Mouse (Mus musculus) hindbrain, embryonic 10.5 days (tissue): ENCODE results near the gene Gal3st4. TPM values are rescaled to one million over a fixed set of nuclear protein-coding genes. Genes with fewer than 3 reads are reported as not detected.

Experiments used
- DNase-seq: peaks from one replicate; pipeline ENCODE4 v3.0.0-alpha.2; 2017; ENCODE audit warnings: low spot score
- H3K27ac ChIP-seq: fragments of 300-500 bp; sonication (generic); 2 replicates; pipeline ENCODE4 v1.5.1; 2016; ENCODE audit warnings: mild to moderate bottlenecking, moderate library complexity
- H3K27me3 ChIP-seq: fragments of 300-500 bp; sonication (generic); 2 replicates; pipeline ENCODE4 v1.6.1; 2016; ENCODE audit warnings: mild to moderate bottlenecking; ENCODE audit not compliant: poor library complexity, insufficient read depth, severe bottlenecking
- H3K36me3 ChIP-seq: fragments of 300-500 bp; sonication (generic); 2 replicates; pipeline ENCODE4 v1.6.1; 2016; ENCODE audit warnings: mild to moderate bottlenecking, moderate library complexity
- H3K4me1 ChIP-seq: fragments of 300-500 bp; sonication (generic); replicated peaks from 2 replicates; pipeline ENCODE4 v1.6.1; 2016; ENCODE audit warnings: mild to moderate bottlenecking
- H3K4me3 ChIP-seq: fragments of 300-500 bp; sonication (generic); 2 replicates; pipeline ENCODE4 v1.5.1; 2016; ENCODE audit warnings: mild to moderate bottlenecking, moderate library complexity
- H3K9me3 ChIP-seq: fragments of 300-500 bp; sonication (generic); 2 replicates; pipeline ENCODE4 v1.6.1; 2016; ENCODE audit warnings: mild to moderate bottlenecking, moderate library complexity
- WGBS: fragments of 180-500 bp; shearing (Covaris S2); methylation state at CpG from one replicate; pipeline ENCODE4 v1.1.7; 2016; 5-methylcytosine and 5-hydroxymethylcytosine counted together
- polyA plus RNA-seq: library from polyadenylated mRNA; unstranded; fragments of >200 nt; fragmentation: Nextera tagmentation; extraction: Ambion mirVana; gene quantifications from 2 replicates; pipeline ENCODE4 v1.2.1, GENCODE M21; 2016

Gal3st4 gene
- polyA plus RNA-seq, result 7.9 and 8.5 TPM in 2 replicates

DNA sequence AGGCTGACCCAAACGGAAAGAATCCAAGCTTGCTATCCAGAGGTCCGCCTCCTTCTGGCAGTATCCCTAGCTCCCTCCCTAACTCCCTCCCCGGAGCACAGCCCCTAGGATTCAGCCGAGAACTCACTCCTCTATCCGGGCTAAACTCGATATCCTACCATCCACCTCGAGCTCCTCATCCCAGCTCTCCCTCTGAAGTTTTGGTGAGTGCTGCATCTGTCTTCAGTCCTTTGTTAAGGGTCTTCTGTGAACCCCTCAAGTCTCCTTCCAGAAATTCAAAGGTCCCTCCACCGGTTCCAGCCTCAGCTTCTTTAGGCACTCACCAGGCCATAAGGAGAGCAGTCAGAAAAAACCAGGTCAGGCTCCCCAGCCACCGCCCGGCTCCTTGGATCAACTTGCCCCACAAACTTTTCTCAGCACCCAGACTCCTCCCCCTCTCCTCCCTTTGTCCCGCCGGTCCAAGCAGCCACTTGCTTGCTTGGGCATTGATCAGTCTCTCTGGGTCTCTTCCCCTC is at the start of gene Gal3st4:
Gene Gal3st4 (minus strand): TSS at position 432 of the 515 bp plus-strand sequence.
- 2% methylated on average over 12 of the region's 12 CpGs for WGBS
- Histone ChIP-seq H3K9me3 (no peaks in the 10 kb centered on the region), H3K27me3 (0 out of 2 replicates have a peak, but pooled peaks cover 5% of the 10 kb centered on the region), H3K27ac (peak within 1 kb of the TSS; percentile 90), H3K4me1 (peaks cover 71% of the 10 kb centered on the region), H3K4me3 (peak within 1 kb of the TSS; percentile 47), H3K36me3 (peaks cover 41% of the 10 kb centered on the region)
- peak; percentile 71 for DNase-seq

DNA sequence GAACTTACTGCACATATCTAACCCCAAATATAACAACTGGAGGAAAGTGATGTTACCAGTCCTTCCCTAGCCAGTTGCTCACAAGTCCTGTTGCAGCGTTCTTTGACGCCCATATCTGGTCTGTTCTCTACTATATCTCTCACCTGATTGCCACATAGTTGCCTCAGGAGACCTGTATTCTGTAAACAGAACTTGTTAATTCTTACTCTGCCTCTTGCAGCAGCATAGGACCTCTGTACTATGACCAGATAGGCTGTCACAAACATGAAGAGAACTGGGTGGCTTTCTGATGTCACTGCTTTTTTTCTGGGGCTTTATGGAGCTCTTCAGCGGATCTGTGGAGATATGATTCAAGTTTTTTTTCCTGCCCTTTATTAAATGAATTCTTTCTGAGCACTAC is 40.2 kb upstream of the Gal3st4 start:
- 88% methylated on average over 3 of the region's 3 CpGs for WGBS
- H3K4me3 ChIP-seq, result no peak overlapping the region

DNA sequence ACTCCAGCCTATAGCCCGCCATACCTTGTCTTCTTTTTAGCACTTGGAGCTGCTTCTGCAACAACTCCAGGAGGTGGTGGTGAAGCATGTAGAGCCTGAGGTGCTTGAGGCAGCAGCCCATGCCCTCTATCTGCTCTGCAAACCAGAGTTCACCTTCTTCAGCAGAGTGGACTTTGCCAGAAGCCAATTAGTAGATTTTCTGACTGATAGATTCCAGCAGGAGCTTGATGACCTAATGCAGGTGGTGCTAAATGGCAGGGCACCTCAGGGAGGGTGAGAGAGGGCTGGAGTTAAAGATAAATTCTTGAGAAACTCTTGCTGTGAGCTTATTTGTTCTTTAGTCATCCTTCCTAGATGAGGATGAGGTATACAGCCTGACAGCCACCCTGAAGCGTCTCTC is 27.0 kb upstream of the Gal3st4 start:
- Histone ChIP-seq H3K4me3 (no peak overlapping the region), H3K9me3 (no peaks in the 10 kb centered on the region), H3K4me1 (no peaks in the 10 kb centered on the region), H3K27me3 (no peaks in the 10 kb centered on the region), H3K27ac (no peak overlapping the region), H3K36me3 (no peaks in the 10 kb centered on the region)
- 87% methylated on average over 2 of the region's 2 CpGs for WGBS
- DNase-seq, result no peak

More for the DNA sequence above, 40.2 kb upstream of the Gal3st4 start:
- no peak overlapping the region for H3K27ac ChIP-seq
- H3K36me3 ChIP-seq, result no peaks in the 10 kb centered on the region
- no peaks in the 10 kb centered on the region for H3K4me1 ChIP-seq
- H3K9me3 ChIP-seq, result 0 out of 2 replicates have a peak, but pooled peaks cover under 1% of the 10 kb centered on the region
- H3K27me3 ChIP-seq, result no peaks in the 10 kb centered on the region
- no peak for DNase-seq

DNA sequence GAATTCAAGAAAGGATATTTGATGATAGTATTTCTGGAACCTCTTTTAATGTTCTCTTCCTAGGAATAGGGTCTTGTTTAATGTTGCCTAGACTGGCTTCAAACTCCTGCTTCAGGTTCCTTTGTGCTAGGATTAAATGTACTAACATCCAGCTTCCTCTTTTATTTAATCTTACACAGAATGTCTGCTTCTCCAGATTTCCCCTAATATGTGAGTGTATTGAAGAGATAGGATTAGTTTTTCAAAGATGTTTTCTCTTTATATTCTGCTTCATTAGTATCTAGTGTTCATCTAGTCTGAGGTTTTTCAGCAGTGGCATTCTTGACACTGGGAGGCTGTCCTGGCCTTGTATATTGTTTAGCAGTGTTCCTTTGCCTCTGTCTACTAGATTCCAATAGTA is 21.5 kb upstream of the Gal3st4 start:
- no peaks in the 10 kb centered on the region for H3K36me3 ChIP-seq
- H3K9me3 ChIP-seq, result no peaks in the 10 kb centered on the region
- no peak overlapping the region for H3K27ac ChIP-seq
- H3K27me3 ChIP-seq, result no peaks in the 10 kb centered on the region
- no peak for DNase-seq
- no peaks in the 10 kb centered on the region for H3K4me1 ChIP-seq
- H3K4me3 ChIP-seq, result no peak overlapping the region

DNA sequence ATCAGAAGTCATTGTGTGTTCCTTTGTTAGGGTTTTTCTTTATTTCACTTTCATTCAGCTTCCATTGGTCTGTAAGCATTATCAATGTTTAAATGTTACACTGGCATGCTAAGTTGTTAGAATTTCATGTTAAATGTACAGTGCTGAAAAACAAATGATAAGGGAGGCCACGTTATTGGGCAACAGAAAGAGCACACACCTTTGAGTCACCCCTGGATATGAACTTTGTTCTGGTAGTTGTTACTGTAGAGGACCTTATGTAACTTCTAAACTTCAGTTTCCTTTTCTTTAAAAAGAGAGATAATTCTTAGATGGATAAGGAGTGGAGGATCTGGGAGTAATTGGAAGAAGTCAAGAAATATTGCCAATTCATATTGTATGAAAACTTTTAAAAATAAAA is 19.0 kb upstream of the Gal3st4 start:
- Histone ChIP-seq H3K27ac (no peak overlapping the region), H3K27me3 (no peaks in the 10 kb centered on the region), H3K4me3 (no peak overlapping the region), H3K36me3 (no peaks in the 10 kb centered on the region), H3K9me3 (no peaks in the 10 kb centered on the region), H3K4me1 (no peaks in the 10 kb centered on the region)
- no peak for DNase-seq
- 82% methylated on average over 1 of the region's 1 CpGs for WGBS

DNA sequence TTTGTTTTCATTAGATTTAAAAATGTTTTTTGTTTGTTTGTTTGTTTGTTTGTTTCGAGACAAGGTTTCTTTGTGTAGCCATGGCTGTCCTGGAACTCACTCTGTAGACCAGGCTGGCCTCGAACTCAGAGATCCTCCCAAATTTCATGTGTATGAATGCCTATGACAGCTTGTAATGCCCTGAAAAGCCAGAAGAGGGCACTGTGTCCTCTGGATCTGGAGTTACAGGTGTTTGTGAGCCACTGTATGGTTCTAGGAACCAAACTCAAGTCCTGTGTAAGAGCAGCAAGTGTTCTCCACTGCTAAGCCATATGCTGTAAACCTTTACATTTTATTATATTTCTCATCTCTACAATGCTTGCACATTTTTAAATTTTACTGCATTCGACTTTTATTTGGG is 15.2 kb upstream of the Gal3st4 start:
- no peaks in the 10 kb centered on the region for H3K36me3 ChIP-seq
- H3K9me3 ChIP-seq, result no peaks in the 10 kb centered on the region
- H3K4me3 ChIP-seq, result no peak overlapping the region
- no peaks in the 10 kb centered on the region for H3K27me3 ChIP-seq
- H3K27ac ChIP-seq, result no peak overlapping the region
- H3K4me1 ChIP-seq, result no peaks in the 10 kb centered on the region
- 83% methylated on average over 3 of the region's 3 CpGs for WGBS
- DNase-seq, result no peak

DNA sequence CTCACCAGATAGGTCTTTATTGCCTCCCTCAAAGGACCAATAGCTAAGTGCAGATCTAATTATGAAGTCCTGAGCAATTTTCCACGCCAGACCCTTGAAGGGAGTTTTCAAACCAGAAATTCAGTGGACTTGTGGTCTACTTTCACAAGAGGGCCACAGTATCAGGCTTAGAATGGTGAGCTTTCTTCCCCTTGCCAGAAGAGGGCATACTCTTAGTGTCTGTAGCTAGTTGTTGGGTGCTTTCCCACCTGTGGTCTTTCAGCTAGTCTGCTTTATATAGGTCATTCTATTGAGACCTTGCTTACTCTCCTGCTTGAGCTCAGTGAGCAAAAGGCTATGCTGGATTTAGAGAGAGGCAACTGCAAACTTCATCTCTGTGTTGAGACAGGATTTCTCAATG is 10.9 kb upstream of the Gal3st4 start:
- Histone ChIP-seq H3K36me3 (peaks cover 2% of the 10 kb centered on the region; the same call in 1 of the 2 replicates), H3K9me3 (peaks cover 5% of the 10 kb centered on the region), H3K4me3 (no peak overlapping the region), H3K27me3 (peaks cover 14% of the 10 kb centered on the region), H3K27ac (no peak overlapping the region), H3K4me1 (peaks cover 8% of the 10 kb centered on the region)
- no peak for DNase-seq
- WGBS, result 51% methylated on average over 1 of the region's 1 CpGs

DNA sequence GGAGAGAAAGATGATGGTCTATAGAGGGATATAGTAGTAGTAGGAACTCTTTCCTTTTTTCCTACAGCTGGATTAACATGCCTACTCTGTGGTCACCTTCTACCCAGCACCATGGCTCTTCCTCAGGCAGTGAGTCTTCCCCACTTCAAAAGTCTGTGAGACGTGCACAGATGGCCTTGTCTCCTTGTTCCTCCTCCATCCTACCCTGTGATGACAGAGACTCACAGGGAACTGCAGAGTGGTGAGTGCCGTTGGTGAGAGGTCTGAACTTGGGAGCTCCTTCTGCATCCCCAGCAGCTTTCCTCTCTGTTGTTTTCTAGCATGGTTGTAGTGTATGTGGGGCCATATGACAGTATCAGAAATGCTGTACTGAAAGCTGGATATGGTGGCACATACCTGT is 9.2 kb upstream of the Gal3st4 start:
- Histone ChIP-seq H3K4me1 (peaks cover 25% of the 10 kb centered on the region), H3K4me3 (no peak overlapping the region), H3K27ac (no peak overlapping the region), H3K9me3 (peaks cover 5% of the 10 kb centered on the region), H3K27me3 (peaks cover 14% of the 10 kb centered on the region), H3K36me3 (peaks cover 19% of the 10 kb centered on the region)
- DNase-seq, result no peak
- 92% methylated on average over 2 of the region's 2 CpGs for WGBS

DNA sequence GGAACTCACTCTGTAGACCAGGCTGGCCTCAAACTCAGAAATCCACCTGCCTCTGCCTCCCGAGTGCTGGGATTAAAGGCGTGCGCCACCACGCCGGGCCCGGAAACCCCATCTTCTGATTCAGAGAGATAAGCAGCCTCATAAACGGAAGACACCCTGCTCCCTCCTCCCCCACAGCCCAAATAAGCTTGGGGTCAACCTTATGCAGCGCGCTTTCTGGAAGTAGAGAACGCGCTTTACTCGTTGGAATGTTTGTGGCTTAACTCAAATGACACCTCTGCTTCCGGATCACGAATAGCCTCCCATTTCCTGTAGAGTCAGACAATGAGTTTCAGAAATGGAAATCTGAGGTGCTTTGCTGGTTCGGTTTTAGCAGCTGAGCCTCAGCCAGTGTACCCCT is 8.2 kb upstream of the Gal3st4 start:
- no peak overlapping the region for H3K27ac ChIP-seq
- 92% methylated on average over 15 of the region's 15 CpGs for WGBS
- H3K36me3 ChIP-seq, result peaks cover 29% of the 10 kb centered on the region
- no peak for DNase-seq
- peaks cover 5% of the 10 kb centered on the region for H3K9me3 ChIP-seq
- H3K4me3 ChIP-seq, result no peak overlapping the region
- H3K4me1 ChIP-seq, result peaks cover 35% of the 10 kb centered on the region
- H3K27me3 ChIP-seq, result peaks cover 14% of the 10 kb centered on the region

DNA sequence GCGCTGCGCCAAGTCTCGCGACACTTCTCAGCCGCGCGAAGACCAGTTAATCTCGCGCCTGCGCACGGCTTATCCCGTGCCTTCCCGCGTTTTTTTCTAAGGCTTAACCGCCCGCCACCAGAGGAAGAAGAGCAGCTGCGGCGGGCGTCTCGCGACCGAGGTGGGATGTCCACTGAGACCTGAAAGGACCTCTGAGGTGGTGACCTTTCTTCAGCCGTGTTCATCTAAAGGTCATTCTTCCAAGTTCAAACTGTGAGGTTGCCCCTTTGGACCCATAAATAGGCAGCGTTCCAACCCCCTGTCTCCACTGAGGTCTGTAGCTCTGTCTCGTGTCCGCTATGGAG is 7.8 kb upstream of the Gal3st4 start:
- H3K27me3 ChIP-seq, result peaks cover 14% of the 10 kb centered on the region
- DNase-seq, result no peak
- peaks cover 33% of the 10 kb centered on the region for H3K36me3 ChIP-seq
- H3K27ac ChIP-seq, result peak overlapping the region; percentile 64; the same call in 1 of the 2 replicates
- H3K4me1 ChIP-seq, result peaks cover 39% of the 10 kb centered on the region
- peak overlapping the region; percentile 84 for H3K4me3 ChIP-seq
- WGBS, result 24% methylated on average over 26 of the region's 26 CpGs
- H3K9me3 ChIP-seq, result peaks cover 5% of the 10 kb centered on the region

DNA sequence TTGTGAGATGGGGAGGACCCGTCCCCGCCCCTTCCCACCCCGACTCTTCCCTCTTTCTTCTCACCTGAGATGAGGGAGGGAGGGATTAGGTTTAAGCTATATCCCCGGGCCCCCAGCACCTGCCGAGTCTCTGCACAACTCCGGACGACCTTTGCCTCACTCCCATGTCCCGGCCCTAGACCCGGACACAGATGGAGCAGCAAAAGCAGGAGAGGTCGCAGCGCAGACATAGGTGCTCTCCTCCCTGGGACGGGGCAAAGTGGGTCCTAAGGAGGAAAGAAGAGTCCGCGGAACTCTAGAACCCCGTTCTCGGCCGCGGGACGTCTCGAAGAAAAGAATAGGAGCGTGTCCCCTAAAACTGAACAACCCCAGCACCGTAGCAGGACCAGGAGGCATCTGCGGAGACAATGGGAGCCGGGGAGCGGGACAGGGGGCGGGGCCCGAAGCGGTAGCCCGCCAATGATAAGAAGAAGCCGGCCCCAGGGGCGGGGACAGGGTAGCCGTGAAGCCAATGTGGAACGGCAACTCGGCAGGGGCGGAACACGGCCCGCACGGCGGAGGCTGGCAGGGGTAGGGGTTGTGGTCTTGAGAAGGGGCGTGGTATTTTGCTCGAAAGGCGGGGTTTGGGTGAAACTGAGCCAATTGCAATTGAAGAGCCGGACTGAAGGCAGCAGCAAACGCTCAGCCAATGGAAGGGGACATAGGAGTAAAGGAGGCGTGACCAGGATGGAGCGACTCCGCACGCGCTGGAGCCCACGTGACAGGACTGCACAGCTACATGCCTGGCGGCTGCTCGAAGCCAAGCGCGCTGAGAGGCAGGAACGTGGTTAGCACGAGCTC is 7.2 kb upstream of the Gal3st4 start, which contains the start of the genes Gm43720, Gpc2 and Stag3:
Gene Gm43720 (minus strand): TSS at position 374 of the 840 bp plus-strand sequence.
Gene Gpc2 (minus strand): TSS at position 421 of the 840 bp plus-strand sequence.
Gene Stag3 (plus strand): TSS at position 656 of the 840 bp plus-strand sequence.
- under 1% methylated on average over 56 of the region's 56 CpGs for WGBS
- peak; percentile 99 for DNase-seq
- H3K27me3 ChIP-seq, result peaks cover 14% of the 10 kb centered on the region
- H3K4me3 ChIP-seq, result peak within 1 kb of the TSS; percentile 84
- H3K4me1 ChIP-seq, result peaks cover 45% of the 10 kb centered on the region
- peak within 1 kb of the TSS; percentile 96 for H3K27ac ChIP-seq
- H3K36me3 ChIP-seq, result peaks cover 39% of the 10 kb centered on the region
- H3K9me3 ChIP-seq, result peaks cover 5% of the 10 kb centered on the region

DNA sequence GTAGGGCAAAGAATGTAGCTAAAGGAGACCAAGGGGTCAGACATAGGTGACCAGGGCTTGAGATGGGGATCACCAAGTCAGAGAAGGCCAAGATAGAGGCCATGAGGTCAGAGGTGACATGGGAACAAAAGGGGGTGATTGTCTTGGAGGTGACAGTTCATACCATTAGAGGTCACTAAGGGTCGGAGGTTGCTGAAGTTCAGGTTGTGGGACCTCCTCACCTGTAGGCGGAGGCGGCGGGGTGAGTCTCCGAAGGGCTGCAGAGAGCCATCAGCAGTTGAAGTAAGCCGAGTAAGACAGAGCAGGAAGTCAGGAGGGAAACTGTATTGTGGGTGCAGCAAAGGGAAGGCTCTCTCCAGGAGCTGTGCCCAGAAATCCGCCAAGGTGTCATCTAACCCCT is 5.4 kb upstream of the Gal3st4 start:
- Histone ChIP-seq H3K9me3 (peaks cover 5% of the 10 kb centered on the region), H3K36me3 (peaks cover 50% of the 10 kb centered on the region), H3K4me3 (peak overlapping the region; percentile 84), H3K27ac (no peak overlapping the region), H3K27me3 (peaks cover 14% of the 10 kb centered on the region), H3K4me1 (peaks cover 63% of the 10 kb centered on the region)
- 83% methylated on average over 7 of the region's 7 CpGs for WGBS
- no peak for DNase-seq
